Mouse (Mus musculus) lung, postnatal 25 days (tissue): ENCODE measurements around the gene Hip1r.

Experiments used
- DNase-seq: peaks from one replicate; pipeline ENCODE4 v3.0.0; 2022; ENCODE audit warnings: low spot score

Hip1r gene

GRCm38 (mm10) chr5:124017941-124018340 is 44.5 kb downstream of the Hip1r start:
- no peak for DNase-seq

- DNase-seq, result no peak
Measured at GRCm38 (mm10) chr5:124018651-124019050, 45.2 kb downstream of the Hip1r start.

- DNase-seq, result peak; percentile 87
Measured at GRCm38 (mm10) chr5:124019348-124020216, 46.2 kb downstream of the Hip1r start.

GRCm38 (mm10) chr5:124021148-124021547 is 47.7 kb downstream of the Hip1r start:
- DNase-seq, result peak; percentile 75

GRCm38 (mm10) chr5:124021701-124022100 is 48.3 kb downstream of the Hip1r start:
- no peak for DNase-seq

- no peak for DNase-seq
Measured at GRCm38 (mm10) chr5:124022365-124022764, 48.9 kb downstream of the Hip1r start.

- no peak for DNase-seq
Measured at GRCm38 (mm10) chr5:124024677-124025076, 51.2 kb downstream of the Hip1r start.

- no peak for DNase-seq
Measured at GRCm38 (mm10) chr5:124025146-124025545, 51.7 kb downstream of the Hip1r start.

GRCm38 (mm10) chr5:124025587-124026441 is 52.4 kb downstream of the Hip1r start:
- DNase-seq, result no peak

GRCm38 (mm10) chr5:124026568-124026967 is 53.1 kb downstream of the Hip1r start:
- no peak for DNase-seq

GRCm38 (mm10) chr5:124027702-124028470 is 54.5 kb downstream of the Hip1r start:
- DNase-seq, result no peak

- DNase-seq, result no peak
Measured at GRCm38 (mm10) chr5:124028680-124029079, 55.3 kb downstream of the Hip1r start.

GRCm38 (mm10) chr5:124029220-124030035 is 56.0 kb downstream of the Hip1r start:
- DNase-seq, result no peak

- DNase-seq, result no peak
Measured at GRCm38 (mm10) chr5:124030386-124031067, 57.1 kb downstream of the Hip1r start.

GRCm38 (mm10) chr5:124031068-124031955 is 57.9 kb downstream of the Hip1r start:
- DNase-seq, result no peak

GRCm38 (mm10) chr5:124032001-124032508 is 58.6 kb downstream of the Hip1r start, which contains the start of gene Vps37b:
Gene Vps37b (minus strand): TSS chr5:124032270.
- peak; percentile 90 for DNase-seq

GRCm38 (mm10) chr5:124034471-124034870 is 61.0 kb downstream of the Hip1r start:
- DNase-seq, result no peak

- no peak for DNase-seq
Measured at GRCm38 (mm10) chr5:124035406-124035805, 62.0 kb downstream of the Hip1r start.

GRCm38 (mm10) chr5:124035806-124036205 is 62.4 kb downstream of the Hip1r start:
- DNase-seq, result no peak
